ENCODE assay signal across 8 mouse cellular contexts in the genomic region with DNA sequence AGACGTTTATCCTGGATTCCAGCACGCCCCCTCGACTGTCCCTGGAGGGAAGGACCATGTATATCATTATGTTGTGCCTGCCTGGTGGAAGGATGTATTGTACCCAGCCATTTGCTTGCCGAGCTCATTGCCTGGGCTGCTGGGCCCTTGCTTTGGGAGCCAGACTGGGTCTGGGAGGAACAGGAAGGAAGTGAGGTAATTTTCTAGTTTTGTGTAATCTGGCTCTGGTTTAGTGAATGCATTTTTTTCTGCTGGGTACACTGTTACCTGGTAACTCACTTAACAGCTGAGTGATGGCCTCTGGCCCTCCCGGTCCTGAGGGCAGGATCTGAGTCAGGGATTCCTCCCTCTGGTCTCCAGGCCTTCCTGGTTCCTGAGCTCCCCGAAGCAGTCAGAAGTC. TPM values are rescaled to one million over a fixed set of nuclear protein-coding genes. Genes with fewer than 3 reads are reported as not detected.
DNase-seq lines count a peak whose midpoint lies in the region; ATAC-seq and TF ChIP-seq lines count a peak whose summit lies in the region.

No protein-coding gene starts in this region.

- no peaks in the 10 kb centered on the region for H3K36me3 ChIP-seq in liver, adult 2 months (ENCODE audit: control insufficient read depth, insufficient read depth, low read length)
- H3K36me3 ChIP-seq in liver, embryonic 12.5 days = no peaks in the 10 kb centered on the region

- no peak; the same call in 1 of the 2 replicates for ATAC-seq in liver, embryonic 12.5 days

- H3K4me2 ChIP-seq in liver, embryonic 12.5 days = no peak overlapping the region

- 0 out of 2 replicates have a peak overlapping the region, but pooled peaks have one; percentile 22 for H3K27ac ChIP-seq in liver, adult 2 months (replicated peaks; ENCODE audit: insufficient read depth, low read depth, low read length)
- H3K27ac ChIP-seq in liver, embryonic 12.5 days = no peak overlapping the region
- peak overlapping the region; percentile 46 for H3K27ac ChIP-seq in brown adipose tissue, adult 24 weeks (replicated peaks; ENCODE audit: low read depth, low read length)

- no peaks in the 10 kb centered on the region for H3K79me2 ChIP-seq in liver, adult 2 months (ENCODE audit: control insufficient read depth, insufficient read depth, low read length)

- H3K4me3 ChIP-seq in liver, adult 2 months (ENCODE audit: insufficient read depth, low read depth, low read length) = no peak overlapping the region
- no peak overlapping the region for H3K4me3 ChIP-seq in liver, embryonic 12.5 days
- H3K4me3 ChIP-seq in brown adipose tissue, adult 24 weeks (ENCODE audit: insufficient read depth, low read depth, low read length) = no peak overlapping the region

- no peak for TF ChIP-seq POLR2A in liver, adult 2 months (IDR thresholded peaks at IDR 0.05; ENCODE audit: extremely low read depth, insufficient read depth, low read length)

- peak; percentile 17 for DNase-seq in liver, adult 2 months (ENCODE audit: extremely low read depth, low read depth, low spot score)
- DNase-seq in heart, postnatal 4 days = peak; percentile 44
- peak; percentile 23 for DNase-seq in mesoderm, embryonic 11.5 days (ENCODE audit: low read depth, low spot score)
- DNase-seq in urinary bladder, postnatal 10 days (ENCODE audit: low spot score) = no peak
- no peak for DNase-seq in left cerebral cortex, postnatal 10 days (ENCODE audit: extremely low spot score in 1 of 2, low spot score in 2 of 2)
- no peak for DNase-seq in spleen, postnatal 10 days (ENCODE audit: low spot score in 2 of 2)

- TF ChIP-seq CTCF in liver, adult 2 months (IDR thresholded peaks at IDR 0.05; ENCODE audit: low read depth, low read length) = no peak

- no peak overlapping the region for H3K9ac ChIP-seq in liver, adult 2 months (ENCODE audit: low read depth, low read length)
- no peak overlapping the region for H3K9ac ChIP-seq in liver, embryonic 12.5 days

- 52% methylated on average over 6 of the region's 6 CpGs for WGBS in liver, adult 2 months
- 29% methylated on average over 6 of the region's 6 CpGs for WGBS in liver, embryonic 12.5 days (ENCODE audit: insufficient replicate concordance)

- no peaks in the 10 kb centered on the region for H3K27me3 ChIP-seq in liver, adult 2 months (ENCODE audit: control insufficient read depth, insufficient read depth, low read length)
- H3K27me3 ChIP-seq in liver, embryonic 12.5 days (replicated peaks) = no peaks in the 10 kb centered on the region

- no peaks in the 10 kb centered on the region for H3K9me3 ChIP-seq in liver, embryonic 12.5 days (replicated peaks)

- intact Hi-C loops in left cerebral cortex, postnatal 10 days (cut with DNase I) = no loop called here

- H3K4me1 ChIP-seq in liver, adult 2 months (ENCODE audit: control insufficient read depth, insufficient read depth, low read length) = peaks cover 3% of the 10 kb centered on the region; the same call in 1 of the 2 replicates
- peaks cover 21% of the 10 kb centered on the region; the same call in 1 of the 2 replicates for H3K4me1 ChIP-seq in liver, embryonic 12.5 days
- peaks cover 16% of the 10 kb centered on the region for H3K4me1 ChIP-seq in brown adipose tissue, adult 24 weeks (ENCODE audit: control insufficient read depth, insufficient read depth, insufficient read length, low read length)

RNA-seq across cellular contexts. Expression of gene Mgat5, which starts 35.1 kb away (rescaled TPM):
- total RNA-seq in liver, adult 2 months (2014; rRNA removed) = 3.8 and 4.2 TPM in 2 replicates
- 1.7 and 1.9 TPM in 2 replicates for polyA plus RNA-seq in liver, adult 2 months (2012; rRNA removed)
- 1.3 and 1.5 TPM in 2 replicates for polyA plus RNA-seq in liver, embryonic 12.5 days (2016; fragmentation: Nextera tagmentation; extraction: Ambion mirVana)
- polyA plus RNA-seq in brown adipose tissue, adult 24 weeks (2012; ENCODE audit: insufficient read depth, insufficient read length, missing spikeins) = 2.2 and 2.7 TPM in 2 replicates
- 10 to 100 TPM; 18.3 to 21.4 TPM for total RNA-seq in heart, postnatal 4 days (2021)
- total RNA-seq in left cerebral cortex, postnatal 10 days (2021) = 10 to 100 TPM; 76.8 to 77.1 TPM

Comparison
In these comparisons a context has a peak if more than half of its experiments do, and no peak if none do; other contexts are left out.
1. DNase-seq: peak in liver, adult 2 months (single experiment), heart, postnatal 4 days (single experiment) and mesoderm, embryonic 11.5 days (single experiment); none in urinary bladder, postnatal 10 days (single experiment), left cerebral cortex, postnatal 10 days (0 of 2) and spleen, postnatal 10 days (0 of 2).